Mouse (Mus musculus): ENCODE results near the gene Ccdc88c. TPM values are rescaled to one million over a fixed set of nuclear protein-coding genes. Genes with fewer than 3 reads are reported as not detected.

Ccdc88c gene
- polyA plus RNA-seq, 1 experiment from 2014 or later: 4.8 TPM

DNA sequence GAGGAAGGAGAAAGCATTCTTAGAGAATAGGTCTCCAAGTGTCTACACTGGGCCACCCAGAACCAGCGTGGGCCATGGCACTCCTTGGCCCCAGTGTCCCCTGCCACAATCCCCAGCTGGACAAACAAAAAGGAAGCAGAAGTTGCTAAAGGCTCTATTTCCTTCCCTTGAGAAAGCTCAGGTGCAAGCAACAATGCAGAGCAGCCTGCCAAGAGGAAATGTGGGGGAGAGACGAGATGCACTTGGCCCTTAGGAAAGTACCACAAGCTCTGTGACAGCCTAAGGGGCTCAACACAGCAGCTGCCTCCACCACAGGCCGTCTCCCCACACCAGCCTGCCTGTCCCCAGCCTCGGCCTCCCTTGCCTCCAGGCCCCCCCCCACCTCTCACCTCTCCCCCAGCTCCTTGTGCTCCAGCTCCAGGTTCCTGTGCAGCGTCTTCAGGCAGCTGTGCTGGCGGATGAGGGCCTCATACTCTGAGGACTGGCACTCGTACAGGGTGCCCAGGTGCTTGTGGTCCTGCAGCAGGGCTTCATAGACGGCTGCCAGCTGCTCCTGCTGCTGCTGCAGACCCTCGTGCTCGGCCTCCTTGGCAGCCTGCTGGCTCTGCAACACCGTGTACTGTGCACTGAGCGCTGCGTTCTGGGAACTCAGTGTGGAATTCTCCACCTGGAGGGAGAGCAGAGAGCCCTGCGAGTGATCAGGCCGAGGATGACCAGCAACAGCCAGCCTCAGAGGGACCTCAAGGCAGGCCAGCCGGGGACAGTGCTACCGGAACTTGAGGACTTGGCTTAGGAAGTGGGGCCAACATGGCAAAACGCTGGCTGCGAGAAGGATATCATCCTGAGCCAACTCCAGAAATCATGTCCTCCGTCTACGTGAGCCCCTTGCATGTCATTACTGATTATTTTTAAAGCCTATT, 91.2 kb downstream of the Ccdc88c start:
- ATAC-seq (replicated peaks; ENCODE audit: insufficient number of reproducible peaks, low FRiP score, low TSS enrichment, low read depth) (0 out of 2 replicates have a peak, but pooled peaks have one; percentile 5), DNase-seq (ENCODE audit: low spot score) (no peak)
- Histone ChIP-seq H3K9me3 (replicated peaks; ENCODE audit: control insufficient read depth, low read length) (no peaks in the 10 kb centered on the region), H3K27ac (replicated peaks; ENCODE audit: low read depth, low read length) (no peak overlapping the region), H3K4me2 (ENCODE audit: low read depth, low read length) (no peak overlapping the region), H3K36me3 (replicated peaks; ENCODE audit: control insufficient read depth, insufficient read depth, low read depth, low read length) (no peaks in the 10 kb centered on the region; the same call in 1 of the 2 replicates), H3K27me3 (ENCODE audit: control insufficient read depth, insufficient read depth, low read length) (no peaks in the 10 kb centered on the region), H3K4me3 (ENCODE audit: low read depth, low read length) (no peak overlapping the region), H3K4me1 (ENCODE audit: control insufficient read depth, insufficient read depth, low read length) (no peaks in the 10 kb centered on the region), H3K9ac (replicated peaks; ENCODE audit: low read length) (no peak overlapping the region)
- WGBS: 82% methylated on average over 21 of the region's 21 CpGs

DNA sequence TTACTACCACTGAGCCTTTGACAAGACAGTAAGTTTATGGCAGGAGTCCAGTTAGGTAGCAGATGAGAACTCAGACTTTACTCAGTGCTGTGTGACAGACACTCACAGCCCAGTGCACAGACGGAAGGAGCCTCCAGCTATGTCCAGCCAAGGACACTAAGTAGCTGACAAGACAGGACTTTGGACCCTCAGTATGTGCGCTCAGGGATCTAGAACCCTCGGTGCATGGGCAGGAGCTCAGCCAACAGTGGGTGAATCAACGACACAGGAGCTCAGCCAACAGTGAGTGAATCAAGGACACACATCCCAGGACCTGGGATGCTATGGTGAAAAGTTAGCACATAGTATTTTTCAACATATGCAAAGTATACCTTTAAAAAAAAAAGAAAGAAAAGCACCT, 92.1 kb downstream of the Ccdc88c start:
- ATAC-seq (replicated peaks; ENCODE audit: insufficient number of reproducible peaks, low FRiP score, low TSS enrichment, low read depth): no peak
- WGBS: 91% methylated on average over 4 of the region's 4 CpGs
- H3K36me3 ChIP-seq (replicated peaks; ENCODE audit: control insufficient read depth, insufficient read depth, low read depth, low read length): no peaks in the 10 kb centered on the region; the same call in 1 of the 2 replicates

DNA sequence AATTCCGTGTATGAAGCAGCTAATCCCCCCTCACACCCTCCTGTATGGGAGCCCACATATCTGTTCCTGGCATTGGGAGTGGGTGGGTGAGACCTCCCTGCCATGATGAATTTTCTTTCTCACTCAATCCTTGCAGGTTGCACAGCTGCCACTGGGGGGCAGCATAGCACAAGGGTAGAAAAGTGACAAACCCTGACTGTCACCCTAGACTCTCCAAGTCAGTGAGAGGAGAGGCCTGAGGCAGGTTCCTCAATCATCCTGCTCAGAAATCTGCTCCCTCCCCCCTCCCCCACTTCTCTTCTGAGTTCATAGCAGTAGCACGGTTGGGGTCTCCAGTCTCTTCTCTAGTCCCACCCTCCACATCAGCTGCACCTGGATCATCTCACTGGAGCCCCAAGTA, 92.7 kb downstream of the Ccdc88c start:
- H3K4me1 ChIP-seq (ENCODE audit: control insufficient read depth, insufficient read depth, low read length): no peaks in the 10 kb centered on the region
- WGBS: 21% methylated on average over 2 of the region's 2 CpGs
- H3K4me3 ChIP-seq (ENCODE audit: low read depth, low read length): no peak overlapping the region
- no peak overlapping the region for H3K9ac ChIP-seq (replicated peaks; ENCODE audit: low read length)
- no peak overlapping the region for H3K27ac ChIP-seq (replicated peaks; ENCODE audit: low read depth, low read length)
- no peaks in the 10 kb centered on the region; the same call in 1 of the 2 replicates for H3K36me3 ChIP-seq (replicated peaks; ENCODE audit: control insufficient read depth, insufficient read depth, low read depth, low read length)
- no peaks in the 10 kb centered on the region for H3K9me3 ChIP-seq (replicated peaks; ENCODE audit: control insufficient read depth, low read length)
- DNase-seq (ENCODE audit: low spot score): peak; percentile 87
- H3K4me2 ChIP-seq (ENCODE audit: low read depth, low read length): no peak overlapping the region
- ATAC-seq (replicated peaks; ENCODE audit: insufficient number of reproducible peaks, low FRiP score, low TSS enrichment, low read depth): 0 out of 2 replicates have a peak, but pooled peaks have one; percentile 57
- no peaks in the 10 kb centered on the region for H3K27me3 ChIP-seq (ENCODE audit: control insufficient read depth, insufficient read depth, low read length)

More for the DNA sequence above, 92.1 kb downstream of the Ccdc88c start:
- no peaks in the 10 kb centered on the region for H3K27me3 ChIP-seq (ENCODE audit: control insufficient read depth, insufficient read depth, low read length)
- H3K4me1 ChIP-seq (ENCODE audit: control insufficient read depth, insufficient read depth, low read length): no peaks in the 10 kb centered on the region
- DNase-seq (ENCODE audit: low spot score): no peak
- no peaks in the 10 kb centered on the region for H3K9me3 ChIP-seq (replicated peaks; ENCODE audit: control insufficient read depth, low read length)
- H3K27ac ChIP-seq (replicated peaks; ENCODE audit: low read depth, low read length): no peak overlapping the region
- no peak overlapping the region for H3K9ac ChIP-seq (replicated peaks; ENCODE audit: low read length)
- no peak overlapping the region for H3K4me3 ChIP-seq (ENCODE audit: low read depth, low read length)
- no peak overlapping the region for H3K4me2 ChIP-seq (ENCODE audit: low read depth, low read length)

DNA sequence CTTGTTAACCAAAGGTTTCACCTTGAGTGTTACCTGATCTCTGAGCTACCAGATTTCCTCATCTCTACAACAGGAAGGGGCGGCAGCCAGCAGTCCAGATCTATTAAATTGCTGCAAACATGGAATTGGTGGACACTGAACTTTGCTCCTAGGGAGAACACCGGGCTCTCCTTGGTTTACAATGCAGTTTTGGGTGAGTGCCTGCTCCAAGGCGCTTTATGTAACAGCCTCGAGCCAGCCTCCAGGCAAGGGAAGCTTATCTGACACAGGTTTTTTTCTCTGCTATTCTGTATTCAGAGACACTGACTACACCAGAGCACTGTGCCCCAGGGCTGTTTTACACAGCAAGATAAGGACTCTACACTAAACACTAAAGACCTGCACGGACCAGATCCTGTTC, 94.1 kb downstream of the Ccdc88c start:
- no peak for DNase-seq (ENCODE audit: low spot score)
- Histone ChIP-seq H3K4me3 (ENCODE audit: low read depth, low read length) (no peak overlapping the region), H3K4me2 (ENCODE audit: low read depth, low read length) (no peak overlapping the region), H3K4me1 (ENCODE audit: control insufficient read depth, insufficient read depth, low read length) (no peaks in the 10 kb centered on the region), H3K27me3 (ENCODE audit: control insufficient read depth, insufficient read depth, low read length) (no peaks in the 10 kb centered on the region), H3K27ac (replicated peaks; ENCODE audit: low read depth, low read length) (no peak overlapping the region), H3K9me3 (replicated peaks; ENCODE audit: control insufficient read depth, low read length) (no peaks in the 10 kb centered on the region), H3K36me3 (replicated peaks; ENCODE audit: control insufficient read depth, insufficient read depth, low read depth, low read length) (no peaks in the 10 kb centered on the region; the same call in 1 of the 2 replicates), H3K9ac (replicated peaks; ENCODE audit: low read length) (no peak overlapping the region)
- 86% methylated on average over 5 of the region's 5 CpGs for WGBS
- no peak for ATAC-seq (replicated peaks; ENCODE audit: insufficient number of reproducible peaks, low FRiP score, low TSS enrichment, low read depth)

DNA sequence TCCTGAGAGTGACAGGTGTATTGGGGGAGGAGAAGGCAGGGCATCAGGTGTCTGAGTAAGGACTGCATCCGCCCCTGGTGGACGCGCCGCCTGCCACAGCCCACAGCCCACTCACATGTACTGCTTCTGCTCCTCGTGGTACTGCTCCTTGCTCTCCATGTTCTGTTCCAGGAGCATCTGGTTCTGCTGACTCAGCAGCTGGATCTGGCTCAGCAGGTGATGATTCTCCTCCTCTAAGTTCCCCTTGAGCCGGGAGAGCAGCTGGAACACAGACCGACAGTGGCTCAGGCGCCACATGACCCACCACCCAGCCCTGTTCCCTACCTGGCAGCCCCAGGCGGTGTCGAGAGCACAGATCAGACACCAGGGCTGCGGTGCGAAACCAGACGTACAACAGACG, 97.2 kb downstream of the Ccdc88c start:
- Histone ChIP-seq H3K9me3 (replicated peaks; ENCODE audit: control insufficient read depth, low read length) (no peaks in the 10 kb centered on the region), H3K4me1 (ENCODE audit: control insufficient read depth, insufficient read depth, low read length) (no peaks in the 10 kb centered on the region), H3K9ac (replicated peaks; ENCODE audit: low read length) (no peak overlapping the region), H3K27ac (replicated peaks; ENCODE audit: low read depth, low read length) (no peak overlapping the region), H3K4me2 (ENCODE audit: low read depth, low read length) (no peak overlapping the region), H3K27me3 (ENCODE audit: control insufficient read depth, insufficient read depth, low read length) (no peaks in the 10 kb centered on the region), H3K4me3 (ENCODE audit: low read depth, low read length) (no peak overlapping the region), H3K36me3 (replicated peaks; ENCODE audit: control insufficient read depth, insufficient read depth, low read depth, low read length) (no peaks in the 10 kb centered on the region)
- DNase-seq (ENCODE audit: low spot score) (no peak), ATAC-seq (replicated peaks; ENCODE audit: insufficient number of reproducible peaks, low FRiP score, low TSS enrichment, low read depth) (no peak)
- WGBS: 91% methylated on average over 14 of the region's 14 CpGs

DNA sequence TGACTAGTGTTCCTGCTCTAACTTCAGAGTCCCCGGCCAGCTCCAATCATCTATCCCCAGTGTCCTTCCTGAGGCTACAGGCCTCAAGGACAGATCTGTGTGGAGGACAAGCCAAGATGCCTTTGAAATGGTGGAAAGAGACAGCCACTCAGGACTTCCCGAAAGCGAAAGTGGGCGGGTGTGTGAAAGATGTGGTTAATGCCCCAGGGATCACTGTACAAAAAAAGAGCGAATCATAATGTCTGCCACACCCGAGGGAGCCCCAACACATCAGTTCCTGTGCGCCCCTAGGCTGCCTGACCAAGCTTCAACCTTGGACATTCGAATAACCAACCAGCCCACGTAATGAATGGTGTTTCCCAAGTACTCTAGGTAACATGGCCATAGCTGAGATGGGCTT, 100.6 kb downstream of the Ccdc88c start:
- Histone ChIP-seq H3K4me3 (ENCODE audit: low read depth, low read length) (no peak overlapping the region), H3K4me1 (ENCODE audit: control insufficient read depth, insufficient read depth, low read length) (no peaks in the 10 kb centered on the region), H3K4me2 (ENCODE audit: low read depth, low read length) (no peak overlapping the region), H3K27me3 (ENCODE audit: control insufficient read depth, insufficient read depth, low read length) (no peaks in the 10 kb centered on the region), H3K36me3 (replicated peaks; ENCODE audit: control insufficient read depth, insufficient read depth, low read depth, low read length) (no peaks in the 10 kb centered on the region), H3K9me3 (replicated peaks; ENCODE audit: control insufficient read depth, low read length) (no peaks in the 10 kb centered on the region), H3K9ac (replicated peaks; ENCODE audit: low read length) (no peak overlapping the region), H3K27ac (replicated peaks; ENCODE audit: low read depth, low read length) (no peak overlapping the region)
- DNase-seq (ENCODE audit: low spot score): no peak
- 89% methylated on average over 9 of the region's 9 CpGs for WGBS
- ATAC-seq (replicated peaks; ENCODE audit: insufficient number of reproducible peaks, low FRiP score, low TSS enrichment, low read depth): no peak

DNA sequence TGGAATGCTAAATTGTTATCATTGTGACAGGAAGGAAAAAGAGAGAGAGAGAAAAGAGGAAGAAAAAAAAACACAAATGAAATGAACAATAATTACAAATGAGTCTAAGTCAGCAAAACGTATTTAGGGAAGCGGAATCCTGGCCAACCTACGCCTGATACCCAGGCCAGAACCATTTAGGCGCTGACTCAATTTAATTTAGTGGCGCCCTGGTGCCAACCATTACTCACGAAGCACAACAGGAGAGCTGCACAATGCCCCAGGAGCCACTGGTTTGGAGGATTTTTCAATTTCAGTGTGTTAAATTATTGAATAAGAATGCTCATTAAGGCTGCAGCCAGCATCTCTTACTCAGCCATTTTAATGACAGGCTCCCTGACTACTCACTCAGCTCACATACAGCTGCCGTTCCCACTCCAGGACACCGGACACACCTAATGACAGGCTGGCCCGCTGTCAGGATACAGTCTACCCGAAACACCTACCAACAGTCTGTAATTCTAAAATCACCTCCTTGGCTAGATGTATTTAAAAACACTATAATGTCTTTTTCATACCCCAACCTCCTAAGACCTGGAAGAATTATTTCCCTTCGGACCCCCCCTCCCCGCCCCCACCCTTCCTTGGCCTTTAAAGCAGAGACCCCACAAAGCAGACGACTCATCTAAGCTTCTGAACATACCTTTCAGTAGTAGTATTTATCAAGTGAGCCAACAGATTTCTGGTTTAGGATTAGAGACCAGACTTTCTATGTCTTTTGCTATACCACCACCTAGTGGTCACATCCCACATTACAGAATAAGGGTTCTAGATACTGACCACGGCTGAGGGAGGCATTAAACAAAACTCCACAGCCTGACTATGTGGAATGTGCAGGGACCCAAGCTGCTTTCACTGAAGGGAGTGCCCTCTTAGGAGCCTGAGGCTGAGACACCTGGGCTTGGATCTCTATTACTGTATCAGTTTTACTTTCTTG, 102.9 kb downstream of the Ccdc88c start:
- 72% methylated on average over 14 of the region's 14 CpGs for WGBS
- Histone ChIP-seq H3K27ac (replicated peaks; ENCODE audit: low read depth, low read length) (no peak overlapping the region), H3K4me2 (ENCODE audit: low read depth, low read length) (no peak overlapping the region), H3K36me3 (replicated peaks; ENCODE audit: control insufficient read depth, insufficient read depth, low read depth, low read length) (no peaks in the 10 kb centered on the region), H3K4me3 (ENCODE audit: low read depth, low read length) (no peak overlapping the region), H3K9ac (replicated peaks; ENCODE audit: low read length) (no peak overlapping the region), H3K9me3 (replicated peaks; ENCODE audit: control insufficient read depth, low read length) (no peaks in the 10 kb centered on the region), H3K27me3 (ENCODE audit: control insufficient read depth, insufficient read depth, low read length) (no peaks in the 10 kb centered on the region), H3K4me1 (ENCODE audit: control insufficient read depth, insufficient read depth, low read length) (no peaks in the 10 kb centered on the region)
- DNase-seq (ENCODE audit: low spot score) (peak; percentile 91), ATAC-seq (replicated peaks; ENCODE audit: insufficient number of reproducible peaks, low FRiP score, low TSS enrichment, low read depth) (0 out of 2 replicates have a peak, but pooled peaks have one; percentile 45)
